Mouse (Mus musculus): ENCODE measurements around the gene Kansl1.

The Kansl1 gene

GRCm38 (mm10) chr11:104303088-104303960, 165.3 kb downstream of the Kansl1 start:
- no peak for DNase-seq

- DNase-seq, result no peak
Measured at GRCm38 (mm10) chr11:104302628-104303027, 166.0 kb downstream of the Kansl1 start.

- no peak for DNase-seq
Measured at GRCm38 (mm10) chr11:104297671-104298070, 171.0 kb downstream of the Kansl1 start.

- no peak for DNase-seq
Measured at GRCm38 (mm10) chr11:104295656-104296055, 173.0 kb downstream of the Kansl1 start.

GRCm38 (mm10) chr11:104295145-104295544, 173.5 kb downstream of the Kansl1 start:
- no peak for DNase-seq

GRCm38 (mm10) chr11:104293241-104293640, 175.4 kb downstream of the Kansl1 start:
- no peak for DNase-seq

- no peak for DNase-seq
Measured at GRCm38 (mm10) chr11:104292443-104293220, 176.0 kb downstream of the Kansl1 start.

- DNase-seq, result peak; percentile 81
Measured at GRCm38 (mm10) chr11:104289199-104290031, 179.2 kb downstream of the Kansl1 start.

- peak; percentile 13 for DNase-seq
Measured at GRCm38 (mm10) chr11:104288835-104289198, 179.8 kb downstream of the Kansl1 start.

- DNase-seq, result no peak
Measured at GRCm38 (mm10) chr11:104287113-104287512, 181.5 kb downstream of the Kansl1 start.

Data from thymus, postnatal 4 days (tissue).